Mouse (Mus musculus) liver, embryonic 14.5 days (tissue): ENCODE measurements around the gene Palld.

Experiments
- CTCF ChIP-seq: IDR thresholded peaks from 2 replicates; pipeline ENCODE4 v1.5.1; 2016; ENCODE audit warnings: antibody characterized with exemption, low read depth, control low read depth
- EP300 ChIP-seq: IDR thresholded peaks from 2 replicates; pipeline ENCODE4 v1.6.1; 2016; ENCODE audit warnings: antibody characterized with exemption, low read depth

- no peak for TF ChIP-seq CTCF
- no peak for TF ChIP-seq EP300
Measured at GRCm38 (mm10) chr8:61575096-61575653, 327.3 kb downstream of the Palld start.
